Mouse (Mus musculus): ENCODE measurements around the gene Ddah2. TPM values are rescaled to one million over a fixed set of nuclear protein-coding genes. Genes with fewer than 3 reads are reported as not detected.

The Ddah2 gene
- polyA plus RNA-seq, 1 experiment from 2014 or later = 582 TPM

- Histone ChIP-seq H3K4me2 (ENCODE audit: low read depth, severe bottlenecking) (peak overlapping the region; percentile 99), H3K9me3 (ENCODE audit: control insufficient read depth, low read length) (no peaks in the 10 kb centered on the region), H3K9ac (ENCODE audit: low read length) (peak overlapping the region; percentile 87), H3K4me1 (ENCODE audit: control insufficient read depth, insufficient read depth, low read length) (peaks cover 20% of the 10 kb centered on the region), H3K36me3 (ENCODE audit: control insufficient read depth, insufficient read depth, low read length) (no peaks in the 10 kb centered on the region), H3K27me3 (ENCODE audit: control insufficient read depth, insufficient read depth, low read length) (no peaks in the 10 kb centered on the region), H3K27ac (replicated peaks; ENCODE audit: low read depth, low read length) (peak overlapping the region; percentile 63), H3K4me3 (ENCODE audit: low read depth, low read length) (peak overlapping the region; percentile 54)
- 7% methylated on average over 48 of the region's 48 CpGs for WGBS
- ATAC-seq (ENCODE audit: insufficient number of reproducible peaks, low FRiP score, low TSS enrichment, low read depth) = 0 out of 2 replicates have a peak, but pooled peaks have one; percentile 2
- no peak for DNase-seq (ENCODE audit: low spot score)
Observed at GRCm38 (mm10) chr17:35045807-35046680, 12.8 kb upstream of the Ddah2 start.

GRCm38 (mm10) chr17:35046681-35047455, 12.0 kb upstream of the Ddah2 start, which contains the start of gene Msh5:
Gene Msh5, minus strand, starts transcription at chr17:35046745.
- H3K9me3 ChIP-seq (ENCODE audit: control insufficient read depth, low read length) = no peaks in the 10 kb centered on the region
- ATAC-seq (ENCODE audit: insufficient number of reproducible peaks, low FRiP score, low TSS enrichment, low read depth) = peak; percentile 96
- WGBS = 3% methylated on average over 33 of the region's 33 CpGs

GRCm38 (mm10) chr17:35047688-35048087, 11.1 kb upstream of the Ddah2 start:
- Histone ChIP-seq H3K9ac (ENCODE audit: low read length) (no peak overlapping the region; the same call in 1 of the 2 replicates), H3K4me1 (ENCODE audit: control insufficient read depth, insufficient read depth, low read length) (peaks cover 28% of the 10 kb centered on the region), H3K27ac (replicated peaks; ENCODE audit: low read depth, low read length) (no peak overlapping the region; the same call in 1 of the 2 replicates), H3K4me3 (ENCODE audit: low read depth, low read length) (no peak overlapping the region), H3K36me3 (ENCODE audit: control insufficient read depth, insufficient read depth, low read length) (peaks cover 1% of the 10 kb centered on the region; the same call in 1 of the 2 replicates), H3K4me2 (ENCODE audit: low read depth, severe bottlenecking) (no peak overlapping the region), H3K27me3 (ENCODE audit: control insufficient read depth, insufficient read depth, low read length) (no peaks in the 10 kb centered on the region), H3K9me3 (ENCODE audit: control insufficient read depth, low read length) (no peaks in the 10 kb centered on the region)
- no peak for ATAC-seq (ENCODE audit: insufficient number of reproducible peaks, low FRiP score, low TSS enrichment, low read depth)
- WGBS = 33% methylated on average over 1 of the region's 1 CpGs
- DNase-seq (ENCODE audit: low spot score) = no peak

More at GRCm38 (mm10) chr17:35046681-35047455, 12.0 kb upstream of the Ddah2 start, which contains the start of gene Msh5:
- H3K36me3 ChIP-seq (ENCODE audit: control insufficient read depth, insufficient read depth, low read length) = no peaks in the 10 kb centered on the region
- peak within 1 kb of the TSS; percentile 63 for H3K27ac ChIP-seq (replicated peaks; ENCODE audit: low read depth, low read length)
- H3K4me2 ChIP-seq (ENCODE audit: low read depth, severe bottlenecking) = peak within 1 kb of the TSS; percentile 99
- H3K4me1 ChIP-seq (ENCODE audit: control insufficient read depth, insufficient read depth, low read length) = peaks cover 24% of the 10 kb centered on the region
- peak within 1 kb of the TSS; percentile 87 for H3K9ac ChIP-seq (ENCODE audit: low read length)
- peak within 1 kb of the TSS; percentile 54 for H3K4me3 ChIP-seq (ENCODE audit: low read depth, low read length)
- peak; percentile 99 for DNase-seq (ENCODE audit: low spot score)
- no peaks in the 10 kb centered on the region for H3K27me3 ChIP-seq (ENCODE audit: control insufficient read depth, insufficient read depth, low read length)

GRCm38 (mm10) chr17:35048149-35048931, 10.5 kb upstream of the Ddah2 start:
- H3K36me3 ChIP-seq (ENCODE audit: control insufficient read depth, insufficient read depth, low read length) = peaks cover 5% of the 10 kb centered on the region
- H3K27ac ChIP-seq (replicated peaks; ENCODE audit: low read depth, low read length) = no peak overlapping the region
- no peak for ATAC-seq (ENCODE audit: insufficient number of reproducible peaks, low FRiP score, low TSS enrichment, low read depth)
- H3K9me3 ChIP-seq (ENCODE audit: control insufficient read depth, low read length) = no peaks in the 10 kb centered on the region
- H3K4me2 ChIP-seq (ENCODE audit: low read depth, severe bottlenecking) = no peak overlapping the region; the same call in 1 of the 2 replicates
- no peak overlapping the region for H3K4me3 ChIP-seq (ENCODE audit: low read depth, low read length)
- 38% methylated on average over 11 of the region's 11 CpGs for WGBS
- no peak for DNase-seq (ENCODE audit: low spot score)
- H3K27me3 ChIP-seq (ENCODE audit: control insufficient read depth, insufficient read depth, low read length) = no peaks in the 10 kb centered on the region
- peaks cover 28% of the 10 kb centered on the region for H3K4me1 ChIP-seq (ENCODE audit: control insufficient read depth, insufficient read depth, low read length)
- peak overlapping the region; percentile 38 for H3K9ac ChIP-seq (ENCODE audit: low read length)

GRCm38 (mm10) chr17:35048932-35049440, 9.8 kb upstream of the Ddah2 start:
- DNase-seq (ENCODE audit: low spot score) (no peak), ATAC-seq (ENCODE audit: insufficient number of reproducible peaks, low FRiP score, low TSS enrichment, low read depth) (no peak)
- Histone ChIP-seq H3K9me3 (ENCODE audit: control insufficient read depth, low read length) (no peaks in the 10 kb centered on the region), H3K4me3 (ENCODE audit: low read depth, low read length) (peak overlapping the region; percentile 71; the same call in 1 of the 2 replicates), H3K36me3 (ENCODE audit: control insufficient read depth, insufficient read depth, low read length) (peaks cover 10% of the 10 kb centered on the region), H3K9ac (ENCODE audit: low read length) (no peak overlapping the region), H3K27ac (replicated peaks; ENCODE audit: low read depth, low read length) (peak overlapping the region; percentile 87; the same call in 1 of the 2 replicates), H3K4me1 (ENCODE audit: control insufficient read depth, insufficient read depth, low read length) (peaks cover 28% of the 10 kb centered on the region), H3K4me2 (ENCODE audit: low read depth, severe bottlenecking) (no peak overlapping the region), H3K27me3 (ENCODE audit: control insufficient read depth, insufficient read depth, low read length) (no peaks in the 10 kb centered on the region)
- WGBS = 73% methylated on average over 5 of the region's 5 CpGs

GRCm38 (mm10) chr17:35049561-35050016, 9.2 kb upstream of the Ddah2 start, which contains the start of gene Clic1:
Gene Clic1, plus strand, starts transcription at chr17:35049966.
- Histone ChIP-seq H3K4me2 (ENCODE audit: low read depth, severe bottlenecking) (peak within 1 kb of the TSS; percentile 76), H3K4me3 (ENCODE audit: low read depth, low read length) (peak within 1 kb of the TSS; percentile 71), H3K27ac (replicated peaks; ENCODE audit: low read depth, low read length) (peak within 1 kb of the TSS; percentile 87), H3K9ac (ENCODE audit: low read length) (peak within 1 kb of the TSS; percentile 79), H3K4me1 (ENCODE audit: control insufficient read depth, insufficient read depth, low read length) (peaks cover 28% of the 10 kb centered on the region), H3K27me3 (ENCODE audit: control insufficient read depth, insufficient read depth, low read length) (no peaks in the 10 kb centered on the region), H3K36me3 (ENCODE audit: control insufficient read depth, insufficient read depth, low read length) (peaks cover 15% of the 10 kb centered on the region), H3K9me3 (ENCODE audit: control insufficient read depth, low read length) (no peaks in the 10 kb centered on the region)
- 2% methylated on average over 11 of the region's 11 CpGs for WGBS
- DNase-seq (ENCODE audit: low spot score) (peak; percentile 85), ATAC-seq (ENCODE audit: insufficient number of reproducible peaks, low FRiP score, low TSS enrichment, low read depth) (peak; percentile 10; the same call in 1 of the 2 replicates)

GRCm38 (mm10) chr17:35050126-35050750, 8.6 kb upstream of the Ddah2 start:
- Histone ChIP-seq H3K4me1 (ENCODE audit: control insufficient read depth, insufficient read depth, low read length) (peaks cover 28% of the 10 kb centered on the region), H3K27ac (replicated peaks; ENCODE audit: low read depth, low read length) (peak overlapping the region; percentile 87), H3K27me3 (ENCODE audit: control insufficient read depth, insufficient read depth, low read length) (no peaks in the 10 kb centered on the region)

More at GRCm38 (mm10) chr17:35050126-35050750, 8.6 kb upstream of the Ddah2 start:
- Histone ChIP-seq H3K36me3 (ENCODE audit: control insufficient read depth, insufficient read depth, low read length) (peaks cover 15% of the 10 kb centered on the region), H3K4me3 (ENCODE audit: low read depth, low read length) (peak overlapping the region; percentile 71), H3K4me2 (ENCODE audit: low read depth, severe bottlenecking) (peak overlapping the region; percentile 76), H3K9me3 (ENCODE audit: control insufficient read depth, low read length) (no peaks in the 10 kb centered on the region), H3K9ac (ENCODE audit: low read length) (peak overlapping the region; percentile 79)
- ATAC-seq (ENCODE audit: insufficient number of reproducible peaks, low FRiP score, low TSS enrichment, low read depth) (no peak), DNase-seq (ENCODE audit: low spot score) (peak; percentile 80)
- 1% methylated on average over 27 of the region's 27 CpGs for WGBS
